Mouse (Mus musculus) ovary, adult 18-20 months (tissue): ENCODE data around the gene Rpl26.
A peak's percentile ranks its signal among the peaks of the same experiment; 100 is the strongest.

Experiments used
- DNase-seq: peaks from one replicate; pipeline ENCODE4 v3.0.0; 2022; ENCODE audit warnings: low spot score, mixed read lengths

The Rpl26 gene

DNA sequence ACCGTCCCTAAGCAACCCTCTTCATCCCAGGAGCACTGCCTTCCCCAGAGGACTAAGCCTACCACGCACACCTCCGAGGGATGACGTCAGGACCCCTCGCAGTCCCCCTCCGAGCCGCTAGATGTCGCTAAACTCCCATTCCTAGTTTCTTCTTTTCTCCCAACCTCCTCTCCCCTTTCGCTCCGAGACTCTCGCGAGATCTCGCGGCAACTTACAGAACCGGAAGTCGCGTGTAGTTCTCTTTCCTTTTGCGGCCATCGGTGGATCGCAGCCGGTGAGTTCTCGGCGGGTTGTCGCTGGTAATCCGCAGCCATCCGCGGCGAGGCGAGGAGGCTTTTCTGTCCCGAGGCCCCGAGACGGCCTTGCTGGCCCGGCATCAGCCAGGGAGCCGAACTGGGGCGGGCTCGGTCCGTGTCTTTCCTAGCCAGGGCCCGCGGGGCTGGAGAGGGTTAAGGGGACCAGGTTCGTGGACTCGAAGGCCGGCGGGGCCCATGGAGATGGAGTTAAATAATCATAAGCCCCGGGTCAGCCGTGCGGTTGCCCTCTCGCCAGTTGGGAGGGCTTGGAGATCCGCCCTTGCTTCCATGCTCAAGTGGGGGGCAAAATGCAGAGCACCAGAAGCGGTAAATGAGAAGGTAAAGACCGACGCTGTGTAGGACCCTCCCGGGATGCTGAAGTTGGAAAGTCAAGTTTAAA, at the start of gene Rpl26:
TSS of gene Rpl26 (plus strand) at position 233 of the 696 bp plus-strand sequence.
- DNase-seq, result peak; percentile 95

DNA sequence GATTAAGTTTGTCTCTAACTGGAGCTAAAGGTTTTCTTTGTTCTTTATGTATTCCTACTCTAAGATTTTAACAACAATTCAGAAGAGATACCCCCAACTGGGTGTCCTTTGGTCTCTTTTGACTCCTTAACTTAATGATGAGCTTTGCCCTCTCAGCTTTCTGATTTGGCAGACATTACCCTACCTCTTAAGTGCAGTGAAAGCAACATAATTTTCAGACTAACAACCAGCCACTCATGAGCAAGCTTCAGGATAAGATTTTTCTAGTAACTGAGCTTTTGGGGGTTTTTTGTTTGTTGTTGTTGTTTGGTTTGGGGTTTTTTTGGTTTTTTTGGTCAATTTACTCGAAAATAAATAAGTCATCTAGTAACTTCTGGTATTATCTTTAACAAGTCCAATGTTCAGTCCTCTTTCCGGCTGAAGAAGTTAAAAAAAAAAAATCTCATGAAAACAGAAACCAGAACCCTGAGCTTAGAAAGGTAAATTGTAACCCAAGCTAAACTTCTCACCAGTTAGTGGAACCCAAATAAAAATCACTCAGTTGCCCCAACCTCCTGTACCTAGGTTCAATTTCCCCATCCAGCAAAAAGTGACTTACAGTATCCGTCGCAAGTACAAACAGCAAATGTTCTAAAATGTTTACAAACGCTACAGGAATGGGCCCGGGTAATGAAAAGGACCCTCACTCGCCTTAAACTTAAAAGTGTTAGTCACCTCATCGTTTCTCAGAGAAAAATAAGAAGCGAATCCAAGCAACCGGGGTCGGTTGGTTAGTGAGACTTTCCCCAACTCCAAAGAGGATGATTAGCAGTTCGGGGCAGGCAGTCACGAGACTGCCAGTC, 49.5 kb upstream of the Rpl26 start:
- no peak for DNase-seq

DNA sequence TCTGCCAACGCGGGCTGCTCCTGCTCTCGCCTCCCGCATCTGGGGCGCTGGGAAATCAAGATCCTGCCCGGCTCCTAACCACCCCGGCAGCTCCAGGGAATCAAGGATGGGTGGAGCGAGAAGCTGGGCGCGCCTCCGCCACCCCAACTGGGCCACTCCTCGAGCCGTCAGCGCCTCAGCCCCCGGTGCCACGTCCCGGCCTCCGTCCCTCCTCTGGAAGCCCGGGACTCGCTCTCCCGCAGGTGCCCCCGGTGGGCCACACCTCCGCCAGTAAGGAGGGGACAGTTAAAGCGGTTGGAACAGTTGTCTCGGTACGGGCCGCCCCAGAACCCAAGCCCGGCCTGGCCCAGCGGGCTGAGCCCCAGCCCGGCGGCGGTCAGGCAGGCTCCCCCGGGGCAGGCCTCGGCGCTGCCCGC, 48.9 kb upstream of the Rpl26 start:
- DNase-seq, result peak; percentile 74

DNA sequence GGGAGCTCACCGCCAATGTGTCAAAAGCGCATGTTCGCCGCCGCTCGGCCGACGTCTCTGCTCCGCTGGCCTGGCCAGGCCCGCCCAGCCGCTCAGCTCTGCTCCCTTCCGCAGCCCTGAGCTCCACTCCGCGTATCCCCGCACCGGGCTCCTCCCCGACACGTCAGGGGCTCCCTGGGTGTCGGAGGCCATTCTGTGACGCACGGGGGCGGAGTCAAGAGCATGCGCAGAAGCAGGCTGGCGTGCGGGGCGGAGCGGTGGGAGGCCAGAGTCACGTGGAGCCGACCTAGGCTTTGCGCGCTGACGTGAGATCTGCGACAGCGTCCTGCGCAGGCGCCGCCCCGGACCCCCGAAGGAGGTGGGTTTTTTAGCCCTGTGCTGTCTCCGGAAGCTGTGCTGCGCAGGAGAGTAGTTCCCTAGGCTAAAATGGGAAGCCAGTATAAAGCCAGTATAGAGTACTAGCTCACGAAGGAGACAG, 48.4 kb upstream of the Rpl26 start:
- DNase-seq, result peak; percentile 99

DNA sequence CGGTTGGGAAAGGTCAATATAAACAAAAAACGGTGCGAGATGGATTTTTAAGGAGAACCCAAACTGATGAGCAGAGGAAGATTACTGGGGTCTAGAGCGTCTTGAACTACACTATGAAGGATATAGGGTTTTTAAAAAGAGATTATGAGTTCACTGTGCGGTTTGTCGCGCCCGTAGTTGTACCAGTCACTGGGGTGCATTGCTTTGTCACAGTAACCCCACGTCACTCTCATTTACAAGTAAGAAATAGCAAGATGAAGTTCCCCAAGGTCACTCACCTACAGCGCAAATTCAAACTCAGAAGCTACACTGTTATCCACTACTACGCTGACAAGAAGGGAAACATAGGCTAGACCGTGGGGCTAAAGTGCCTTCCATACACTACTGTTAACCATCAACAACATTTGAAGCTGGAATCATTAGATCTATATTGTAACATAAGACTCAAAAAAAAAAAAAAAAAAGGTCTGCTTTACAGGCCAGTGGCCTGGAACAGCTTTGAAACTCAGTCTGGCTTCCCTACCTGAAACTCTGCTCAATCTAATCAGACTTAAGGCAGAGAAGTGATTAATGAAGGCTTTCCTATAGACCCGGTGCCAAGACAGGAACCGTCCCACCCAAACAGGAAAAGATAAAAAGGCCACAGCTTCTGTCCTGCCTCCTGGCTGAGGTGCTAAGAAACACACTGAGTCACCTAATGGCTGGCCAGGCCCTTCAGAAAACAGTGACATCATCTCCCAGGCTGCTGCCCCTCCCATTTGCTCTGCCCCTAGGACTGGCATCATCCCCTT, 47.6 kb upstream of the Rpl26 start:
- DNase-seq, result peak; percentile 36

DNA sequence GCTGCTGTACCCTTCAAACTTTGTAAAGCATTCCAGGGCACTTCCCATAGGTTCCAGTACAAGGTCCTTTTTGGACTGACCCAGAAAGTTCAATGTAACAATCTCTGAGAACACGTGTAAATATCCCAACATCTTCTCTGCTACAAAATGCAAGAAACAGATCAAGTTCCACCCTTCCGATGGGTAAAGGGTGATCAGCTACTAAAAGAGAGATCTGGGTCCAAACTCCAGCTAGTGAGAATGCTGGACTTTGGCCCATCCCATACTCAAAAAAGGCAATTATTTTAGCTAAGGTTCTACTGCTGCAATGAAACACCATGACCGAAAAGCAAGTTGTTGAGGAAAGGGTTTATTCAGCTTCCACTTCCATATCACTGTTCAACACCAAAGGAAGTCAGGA, 46.8 kb upstream of the Rpl26 start:
- DNase-seq, result no peak

DNA sequence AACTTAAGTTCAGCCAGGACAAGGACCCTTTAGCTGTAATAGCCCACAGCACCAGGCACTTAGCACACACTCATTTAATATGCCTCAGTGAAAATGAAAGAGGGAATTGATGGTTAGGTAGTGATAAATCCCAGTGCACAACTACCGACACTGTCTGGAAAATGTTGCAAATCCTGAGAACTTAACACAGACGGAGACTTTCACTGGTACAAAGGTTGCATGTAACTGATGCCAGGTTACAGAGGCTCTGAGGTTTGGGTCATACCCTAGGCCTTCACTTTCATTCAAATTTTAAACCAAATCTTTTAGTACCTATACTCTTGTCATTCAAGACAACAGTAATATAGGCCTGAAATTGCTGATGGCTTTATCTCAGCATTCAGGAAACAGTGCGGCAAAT, 44.1 kb upstream of the Rpl26 start:
- no peak for DNase-seq

DNA sequence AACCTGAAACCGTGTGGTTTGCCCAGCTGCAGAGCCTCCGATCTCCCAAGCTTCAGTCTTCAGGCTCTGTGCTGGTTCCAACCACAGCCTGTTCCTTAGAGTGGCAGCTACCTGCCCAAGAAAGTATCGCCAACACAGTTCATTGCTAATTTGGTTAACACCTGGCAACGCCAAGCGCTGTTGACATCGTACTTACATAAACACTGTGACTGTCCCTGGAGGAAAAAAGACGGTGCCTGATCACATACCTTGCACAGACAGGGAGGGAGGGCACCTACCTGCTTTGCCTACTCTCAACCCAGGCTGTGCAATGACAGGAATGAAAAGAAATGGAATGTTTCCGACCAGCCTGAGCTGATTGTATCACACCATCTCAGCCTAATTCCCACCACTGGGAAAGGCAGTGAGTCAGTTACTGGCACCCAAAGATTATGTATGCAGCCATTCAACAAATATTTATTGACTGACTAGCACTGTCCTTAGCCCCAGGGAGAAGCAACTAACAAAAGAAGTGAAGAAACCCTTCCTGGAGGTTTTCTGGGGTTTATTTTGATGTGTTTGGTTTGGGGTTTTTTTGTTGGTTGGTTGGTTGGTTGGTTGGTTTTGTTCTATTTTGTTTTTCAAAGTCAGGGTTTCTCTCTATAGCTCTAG, 41.3 kb upstream of the Rpl26 start:
- no peak for DNase-seq

DNA sequence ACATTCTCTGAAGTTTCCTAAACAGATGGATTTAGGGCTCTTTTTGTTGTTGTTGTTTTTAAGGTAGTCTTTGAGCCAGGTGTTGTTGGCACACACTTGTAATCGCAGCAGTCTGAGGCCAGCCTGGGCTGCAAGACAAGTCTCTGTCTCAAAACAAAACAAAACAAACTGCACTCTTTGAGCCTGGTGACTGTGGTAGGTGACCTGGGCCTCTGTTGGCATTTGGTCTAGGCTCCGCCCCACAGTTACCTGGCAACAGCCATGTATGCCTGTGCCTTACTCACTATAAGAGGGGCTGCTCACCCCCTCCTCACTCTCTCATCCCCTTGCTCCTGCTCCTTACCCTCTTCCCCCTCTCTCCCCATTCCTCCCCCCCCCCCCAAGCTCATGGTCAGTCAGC, 39.1 kb upstream of the Rpl26 start:
- no peak for DNase-seq

DNA sequence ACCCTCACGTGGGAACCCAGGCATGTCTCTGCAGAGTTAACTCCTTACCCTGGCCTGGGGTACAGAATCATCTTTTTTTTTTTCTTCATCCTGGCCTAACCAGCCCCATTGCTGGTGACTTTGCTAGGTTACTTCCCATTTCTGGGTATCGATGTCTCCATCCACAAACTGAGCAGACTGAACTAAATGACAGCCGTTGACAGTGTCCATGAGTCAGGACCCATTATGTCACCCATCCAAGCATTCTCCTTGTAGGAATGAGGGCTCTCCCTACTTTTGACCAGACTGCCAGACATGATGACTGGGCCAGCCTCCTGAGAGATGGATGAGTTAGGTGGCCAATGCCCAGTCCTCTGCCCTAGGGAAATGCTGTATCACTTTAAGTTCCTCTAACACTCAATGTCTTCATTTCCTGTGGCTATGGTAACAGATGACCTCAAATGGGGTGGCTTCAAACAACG, 37.7 kb upstream of the Rpl26 start:
- no peak for DNase-seq

DNA sequence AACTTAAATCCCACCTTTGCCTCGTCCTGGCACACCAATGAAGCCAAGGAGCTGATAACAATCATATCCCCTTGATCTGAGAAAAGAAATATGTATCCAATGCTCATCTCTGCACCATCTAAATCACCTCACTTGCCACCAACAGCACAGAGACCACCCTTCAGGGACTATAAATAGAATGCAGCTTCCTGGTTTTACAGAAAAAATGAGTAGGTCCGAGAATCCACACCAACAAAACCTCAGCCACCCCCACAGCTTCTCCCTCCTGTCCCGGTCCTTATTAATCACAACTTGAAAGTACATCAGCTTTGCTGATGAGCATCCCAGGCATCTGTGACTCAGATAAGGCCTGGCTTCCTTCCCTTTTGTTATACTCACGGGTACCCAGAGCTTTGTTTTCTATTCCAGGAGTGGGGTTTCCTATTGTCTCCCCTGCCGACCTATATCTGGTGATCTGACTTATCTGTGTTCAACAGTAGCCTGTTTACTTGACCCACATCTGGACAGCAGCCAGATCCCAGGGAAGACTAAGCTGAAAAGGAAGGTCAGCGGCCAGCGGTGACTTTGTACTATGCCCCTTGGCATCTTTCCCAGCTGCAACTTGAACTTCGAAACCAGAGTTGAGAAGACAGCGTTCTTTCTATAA, 36.7 kb upstream of the Rpl26 start:
- peak; percentile 77 for DNase-seq

DNA sequence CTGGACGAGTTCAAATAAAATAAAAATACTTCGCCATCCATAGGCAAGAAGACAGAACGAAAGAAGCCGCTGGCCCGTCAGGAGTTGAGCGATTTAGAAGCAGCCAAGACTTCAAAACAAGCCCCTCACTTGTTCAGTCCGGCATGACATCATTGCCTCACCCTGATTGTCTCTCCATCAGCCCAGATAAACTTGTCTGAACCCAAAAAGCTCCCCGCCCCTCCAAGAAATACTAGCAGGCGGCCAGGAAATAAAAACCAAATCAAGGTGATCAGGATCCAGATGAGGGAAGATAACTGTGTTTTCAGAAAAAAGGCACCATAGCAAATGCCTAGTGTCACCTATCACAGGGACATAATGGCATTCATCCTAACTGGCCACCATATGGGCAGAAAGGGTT, 30.1 kb upstream of the Rpl26 start:
- no peak for DNase-seq

DNA sequence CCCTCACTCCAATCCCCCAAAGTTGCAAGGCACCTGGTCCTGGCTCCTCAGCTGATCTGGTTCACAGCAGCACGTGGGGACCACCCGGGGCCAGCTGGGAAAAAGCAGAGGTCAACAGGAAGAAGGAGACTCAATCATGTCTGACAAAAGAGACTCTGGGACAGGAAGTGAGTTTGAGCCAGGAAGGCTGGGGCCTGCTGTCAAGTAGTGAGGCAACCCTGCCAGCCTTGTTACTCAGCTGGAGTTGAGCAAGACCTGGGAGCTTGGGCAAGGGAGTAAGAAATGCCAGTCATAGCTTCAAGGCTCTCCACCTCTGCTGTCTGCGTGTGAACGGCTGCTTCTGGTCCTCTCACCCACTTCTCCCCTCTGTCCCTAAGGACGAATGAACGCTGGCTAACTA, 29.6 kb upstream of the Rpl26 start, which contains the start of gene Ndel1:
TSS of gene Ndel1 (minus strand) at position 111 of the 400 bp plus-strand sequence.
- DNase-seq, result peak; percentile 24

DNA sequence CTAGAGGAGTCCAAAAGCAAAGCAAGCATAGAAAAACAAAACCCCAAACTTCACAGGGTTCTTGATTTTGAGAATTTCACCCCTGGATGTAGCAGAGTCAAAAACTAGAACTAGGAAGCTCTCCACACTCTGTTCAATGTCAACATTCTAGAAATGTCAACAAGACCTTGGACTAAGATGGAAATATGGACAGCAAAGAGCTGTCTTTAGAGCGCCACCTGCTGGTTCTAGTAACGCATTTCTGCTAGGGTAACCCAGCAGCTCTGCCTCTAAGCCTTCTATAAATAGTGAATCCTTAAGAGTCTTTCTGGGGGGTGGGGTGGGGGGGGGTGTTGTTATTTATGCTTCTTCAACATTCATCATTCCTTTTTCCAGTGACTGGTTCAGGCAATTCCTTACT, 26.5 kb upstream of the Rpl26 start:
- DNase-seq, result no peak

DNA sequence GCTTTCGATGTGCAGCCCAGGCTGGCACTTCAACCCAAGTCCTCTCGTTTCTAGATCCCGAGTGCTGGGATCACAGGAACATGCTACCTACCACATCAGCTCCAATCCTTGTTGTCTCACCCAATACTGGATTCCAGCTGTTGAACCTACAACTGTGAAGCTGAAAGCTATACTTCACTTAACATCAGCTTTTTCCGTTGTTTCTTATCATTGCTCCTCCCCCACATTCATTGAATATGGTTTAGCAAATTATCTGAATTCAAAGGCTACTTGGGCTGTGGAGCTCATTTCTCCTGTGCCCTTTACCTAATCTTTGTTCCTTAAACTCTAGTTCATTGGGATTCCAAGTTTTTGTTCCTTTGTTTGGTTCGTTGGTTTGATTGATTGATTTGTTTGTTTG, 22.6 kb upstream of the Rpl26 start:
- no peak for DNase-seq

DNA sequence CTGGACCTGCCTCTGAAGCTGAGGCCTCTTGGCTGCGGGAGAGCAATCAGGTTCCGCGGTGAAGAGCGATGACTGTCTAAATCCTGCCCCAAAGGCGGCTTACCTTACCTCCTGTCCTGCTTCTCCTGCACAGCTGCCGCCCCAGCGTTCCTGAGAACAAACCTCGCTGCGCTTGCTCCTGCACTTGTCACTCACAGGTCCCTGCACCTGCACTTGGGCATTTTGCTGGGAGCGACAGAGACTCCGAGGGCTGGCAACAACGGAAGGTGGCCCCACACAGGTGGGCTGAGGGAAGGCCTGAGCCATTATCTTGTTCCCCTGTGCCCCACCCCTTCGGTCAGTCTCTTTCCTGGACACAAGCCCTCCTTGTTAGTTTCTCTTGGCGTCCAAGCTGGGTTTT, 19.3 kb upstream of the Rpl26 start:
- no peak for DNase-seq

DNA sequence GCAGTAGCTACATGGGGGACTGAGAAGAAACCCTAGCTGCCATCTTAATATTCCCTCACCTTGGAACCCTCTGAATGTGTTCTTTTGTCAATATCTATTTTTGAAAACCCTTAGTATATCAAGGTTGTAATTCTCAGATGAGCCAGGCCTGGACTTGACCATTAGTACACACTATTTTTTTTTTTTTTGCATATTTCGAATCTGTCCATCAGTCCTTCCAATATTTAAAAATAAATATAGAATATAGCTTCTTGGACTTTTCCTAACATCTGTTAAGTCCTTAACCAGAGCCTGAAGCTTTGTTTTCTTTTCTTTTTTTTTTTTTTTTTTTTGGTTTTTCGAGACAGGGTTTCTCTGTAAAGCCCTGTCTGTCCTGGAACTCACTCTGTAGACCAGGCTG, 17.5 kb upstream of the Rpl26 start:
- DNase-seq, result no peak

DNA sequence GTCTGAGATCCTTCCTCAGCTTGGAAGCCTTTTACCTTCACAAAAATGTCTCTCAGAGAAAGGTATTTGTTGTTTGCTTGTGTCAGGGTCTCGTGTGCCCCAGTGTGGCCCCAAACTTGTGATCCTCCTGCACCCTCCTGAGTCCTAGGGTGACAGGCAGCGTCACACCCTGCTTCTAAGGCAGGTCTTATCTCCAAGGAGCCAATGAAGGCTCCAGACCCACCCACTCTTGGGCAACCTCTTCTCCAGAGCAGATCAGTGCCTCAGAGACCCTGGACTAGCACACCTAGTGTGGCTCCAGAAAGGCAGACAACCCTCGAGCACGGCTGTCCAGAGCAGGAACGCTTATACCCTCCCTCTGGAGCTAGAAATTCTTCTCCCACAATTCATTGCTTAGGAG, 17.0 kb upstream of the Rpl26 start:
- DNase-seq, result no peak

DNA sequence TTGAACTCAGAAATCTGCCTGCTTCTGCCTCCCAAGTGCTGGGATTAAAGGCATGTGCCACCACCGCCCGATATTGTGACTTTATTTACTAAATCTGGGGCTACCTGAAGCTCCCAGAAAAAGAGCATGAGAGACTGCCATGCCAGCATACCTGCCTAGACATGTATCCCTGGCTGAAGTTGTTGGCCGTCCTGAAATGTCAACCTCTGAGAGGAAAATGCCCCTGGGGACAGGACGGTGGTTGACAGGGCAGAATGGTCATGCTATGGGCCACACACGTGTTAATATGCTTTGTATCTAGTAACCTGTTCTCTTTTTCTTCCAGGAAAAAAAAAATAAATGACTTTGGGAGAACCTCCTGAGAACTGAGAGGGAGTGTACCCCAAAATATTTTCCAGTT, 15.3 kb upstream of the Rpl26 start:
- no peak for DNase-seq

DNA sequence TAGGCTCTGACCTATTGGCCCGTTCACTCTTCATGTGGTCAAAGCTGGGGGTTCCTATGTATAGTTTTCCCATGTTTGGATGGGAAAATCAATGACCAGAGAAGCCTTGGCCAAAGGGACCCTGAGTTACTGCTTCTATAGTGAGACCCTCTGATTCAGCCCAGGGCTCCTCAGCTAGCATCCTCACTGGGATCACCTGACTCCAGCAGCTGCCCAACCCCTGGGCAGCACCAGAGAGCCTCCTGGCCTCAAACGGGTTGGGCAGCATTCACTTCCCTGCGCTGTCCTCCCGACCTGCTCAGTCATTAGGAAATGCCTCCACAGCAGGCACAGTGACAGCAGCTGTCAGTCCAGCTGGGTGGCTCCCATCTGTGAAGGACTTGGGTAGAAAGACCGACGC, 13.1 kb upstream of the Rpl26 start, which contains the start of gene Rnf222:
TSS of gene Rnf222 (plus strand) at position 301 of the 400 bp plus-strand sequence.
- DNase-seq, result no peak

DNA sequence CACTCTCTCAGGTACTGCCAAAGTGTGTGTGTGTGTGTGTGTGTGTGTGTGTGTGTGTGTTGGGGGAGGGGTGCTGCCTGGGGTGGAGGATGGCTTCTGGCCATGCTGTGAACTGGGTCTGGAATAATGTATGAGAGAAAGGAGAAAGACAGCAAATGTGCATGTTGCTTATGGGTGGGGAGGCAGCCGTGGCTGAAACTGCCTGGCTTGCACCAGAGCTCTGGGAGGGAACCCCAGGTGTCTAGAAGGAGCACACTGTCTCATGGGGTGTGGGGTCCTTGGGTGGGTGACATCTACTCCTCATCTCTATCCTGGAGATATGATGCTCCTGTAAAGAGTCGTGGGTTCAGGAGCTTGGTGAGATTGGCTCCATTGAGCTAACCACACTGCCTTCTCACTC, 12.7 kb upstream of the Rpl26 start:
- DNase-seq, result no peak
